Mouse (Mus musculus) lung, adult 2 months (tissue): ENCODE data around the gene Ube2n.

Experiments
- CTCF ChIP-seq: fragments of 200-500 bp; IDR thresholded peaks from 2 replicates; pipeline ENCODE4 v1.5.1; 2011; ENCODE audit warnings: mild to moderate bottlenecking, low read length, control low read depth; ENCODE audit not compliant: insufficient read depth
- POLR2A ChIP-seq: fragments of 200-500 bp; IDR thresholded peaks from 2 replicates; pipeline ENCODE4 v1.6.1; 2011; ENCODE audit warnings: low read depth, mild to moderate bottlenecking, control low read depth, low read length, borderline replicate concordance; ENCODE audit errors: extremely low read depth

- no peak for TF ChIP-seq CTCF
- TF ChIP-seq POLR2A: no peak
These were observed 13.9 kb upstream of the Ube2n start for GRCm38 (mm10) chr10:95501033-95501432.
